Mouse (Mus musculus): Measurements from ENCODE around the gene Nppc.

The Nppc gene

GRCm38 (mm10) chr1:86657071-86657470, 13.3 kb downstream of the Nppc start:
- in situ Hi-C loops (cut with MboI, MseI), result loop anchor here in 1 of 2 experiments (25.0 kb wide), 1 partner anchor 1680 kb away; no protein-coding TSS in a partner anchor

DNA sequence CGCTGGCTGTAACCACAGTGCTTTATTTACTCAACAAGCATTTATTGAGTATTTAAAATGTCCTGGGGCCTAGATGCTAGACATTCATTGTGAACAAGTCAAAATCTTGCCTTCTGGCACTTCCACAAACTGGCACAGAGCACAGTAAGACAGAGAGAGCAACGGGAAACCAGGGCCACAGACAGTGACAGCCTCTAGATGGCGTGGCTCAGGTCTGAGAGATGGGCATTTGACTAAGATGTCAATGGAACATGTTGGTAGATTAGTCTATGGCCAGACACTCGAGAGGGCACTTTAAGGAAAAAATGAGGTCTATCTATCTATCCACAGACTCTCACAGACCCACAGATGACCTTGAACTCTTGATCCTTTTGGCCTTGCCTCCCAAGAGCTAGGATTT, 17.7 kb downstream of the Nppc start:
- in situ Hi-C loops (cut with MboI, MseI), result loop anchor here in 1 of 2 experiments (25.0 kb wide), 1 partner anchor 1685 kb away; no protein-coding TSS in a partner anchor

GRCm38 (mm10) chr1:86650272-86650671, 20.1 kb downstream of the Nppc start:
- in situ Hi-C loops (cut with MboI, MseI), result loop anchor here in 1 of 2 experiments (25.0 kb wide), 1 partner anchor 1687 kb away; no protein-coding TSS in a partner anchor

DNA sequence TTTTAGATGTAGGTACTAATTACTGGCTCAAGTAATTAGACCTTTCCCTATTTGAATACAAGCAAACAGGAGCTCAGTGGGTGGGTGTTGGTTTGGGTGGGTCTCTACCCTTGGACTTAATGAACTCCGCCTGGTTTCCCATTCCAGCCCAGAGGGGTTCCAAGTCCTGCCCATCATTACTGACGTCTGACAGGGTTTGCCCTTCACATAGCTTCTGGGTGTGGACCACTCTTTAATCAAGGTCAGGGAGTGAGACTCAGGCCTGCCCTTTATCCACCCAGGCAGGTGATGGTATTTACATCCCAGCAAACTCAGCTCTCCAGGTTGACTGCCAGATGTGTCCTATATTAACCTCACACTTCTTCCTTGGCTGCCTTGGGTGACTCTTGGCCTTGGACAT, 22.9 kb downstream of the Nppc start:
- in situ Hi-C loops (cut with MboI, MseI), result no loop called here

- in situ Hi-C loops (cut with MboI, MseI), result no loop called here
Measured at GRCm38 (mm10) chr1:86643101-86643809, 27.1 kb downstream of the Nppc start.

GRCm38 (mm10) chr1:86634751-86635359, 35.5 kb downstream of the Nppc start:
- in situ Hi-C loops (cut with MboI, MseI), result no loop called here

DNA sequence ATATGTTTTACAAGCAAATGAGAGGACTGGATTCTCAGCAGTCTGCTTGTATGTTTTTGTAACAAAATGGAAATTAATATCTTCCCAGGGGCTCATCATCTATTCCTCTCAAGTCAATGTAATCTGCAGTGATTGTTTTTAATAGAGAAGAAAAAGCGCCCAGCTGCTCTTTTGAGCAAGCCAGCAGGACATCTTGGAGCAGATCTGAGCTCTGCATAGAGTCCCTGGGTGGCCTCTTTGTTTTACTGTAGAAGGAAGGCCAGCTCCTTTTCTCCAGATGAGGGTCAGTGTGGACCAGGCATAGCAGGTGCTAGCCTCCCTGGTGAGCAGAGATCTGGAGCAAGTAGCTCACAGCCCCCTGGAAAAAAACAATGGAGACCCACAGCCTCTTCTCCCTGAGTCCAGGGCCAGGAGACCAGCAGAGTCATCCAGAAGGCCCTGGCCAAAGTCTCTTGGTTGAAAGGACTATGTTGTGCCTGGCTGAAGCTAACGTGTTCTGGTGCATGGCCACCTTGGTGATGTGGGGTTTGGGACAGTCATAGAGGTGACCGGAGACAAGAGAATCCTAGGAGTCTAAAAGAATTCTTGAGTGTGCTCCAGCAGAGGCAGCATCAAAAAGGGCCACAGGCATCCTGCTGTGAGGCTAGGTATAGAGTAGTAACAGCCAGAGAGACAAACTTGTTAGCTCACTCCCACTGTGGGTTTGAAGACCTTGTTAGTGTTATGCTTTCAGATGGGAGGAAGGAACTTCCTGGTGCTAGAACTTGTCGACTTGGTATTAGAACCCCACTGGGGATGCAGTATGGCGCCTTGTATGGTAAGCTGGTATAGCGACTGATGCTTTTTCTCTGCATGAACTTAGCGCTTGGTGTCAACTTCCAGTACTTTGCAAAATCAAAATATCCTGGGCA, 36.3 kb downstream of the Nppc start:
- in situ Hi-C loops (cut with MboI, MseI), result no loop called here

DNA sequence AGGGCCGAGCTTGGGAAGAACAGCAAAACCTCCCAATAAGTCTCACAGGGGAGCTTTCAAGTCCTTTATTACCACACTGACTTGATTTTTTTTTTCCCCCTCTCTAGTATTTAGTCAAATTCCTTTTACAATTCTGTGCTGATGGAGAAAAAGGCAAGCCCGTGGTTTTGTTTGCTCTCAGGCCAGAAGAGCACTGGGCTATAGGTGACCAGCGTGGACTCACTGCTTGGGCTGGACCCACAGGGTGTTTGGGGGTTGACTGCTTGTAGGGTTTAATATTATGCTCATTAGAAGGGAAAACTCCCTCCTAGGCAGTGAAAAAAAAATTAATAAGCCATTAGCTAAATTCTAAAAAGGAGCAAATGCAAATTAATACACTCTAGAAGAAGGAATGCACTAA, 36.9 kb downstream of the Nppc start:
- in situ Hi-C loops (cut with MboI, MseI), result no loop called here

DNA sequence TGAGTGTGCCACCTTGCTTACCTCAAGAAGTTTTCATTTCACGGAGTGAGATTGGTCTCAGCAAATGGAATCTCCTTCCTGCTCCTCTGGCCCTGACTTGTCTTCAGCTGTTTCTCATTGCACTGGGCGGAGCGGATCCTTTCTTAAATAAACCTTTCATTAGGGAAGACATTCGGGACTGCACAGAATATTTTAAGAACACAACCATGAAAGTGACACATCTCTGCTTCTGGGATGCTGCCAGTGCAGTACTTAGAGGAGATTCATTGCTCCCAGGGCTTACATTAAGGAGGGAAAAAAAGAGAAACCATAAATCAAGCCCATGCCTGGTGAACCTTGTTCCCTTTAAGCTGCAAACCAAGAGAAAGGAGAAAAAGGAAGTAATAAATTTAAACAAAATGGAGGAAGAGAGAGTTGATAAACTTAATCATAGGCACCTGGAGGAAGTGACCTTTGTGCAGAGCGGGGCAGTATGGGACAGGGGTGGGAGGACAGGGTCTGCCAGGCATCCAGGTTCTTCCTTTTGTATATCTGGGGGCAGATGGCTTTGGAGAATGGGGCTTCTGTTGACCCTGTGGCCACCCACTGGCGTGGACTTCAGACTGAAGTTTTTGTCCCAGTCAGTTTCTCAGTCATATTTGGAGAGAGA, 37.5 kb downstream of the Nppc start:
- in situ Hi-C loops (cut with MboI, MseI), result no loop called here

DNA sequence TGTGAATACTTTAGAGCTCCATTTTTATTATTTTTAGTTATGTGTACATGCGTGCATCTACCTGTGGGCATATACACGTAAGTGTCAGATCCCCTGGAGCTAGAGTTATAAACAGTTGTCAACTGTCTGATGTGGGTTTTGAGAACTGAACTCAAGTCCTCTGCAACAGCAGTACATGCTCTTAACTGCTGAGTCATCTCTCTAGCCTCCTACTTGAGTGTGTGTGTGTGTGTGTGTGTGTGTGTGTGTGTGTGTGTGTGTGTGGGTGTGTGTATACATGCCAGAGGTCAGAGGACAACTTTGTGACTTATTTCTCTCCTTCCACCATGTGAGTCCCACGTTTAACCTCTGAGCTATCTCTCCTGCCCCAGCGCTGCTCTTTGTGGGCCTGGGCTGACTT, 39.8 kb downstream of the Nppc start:
- in situ Hi-C loops (cut with MboI, MseI), result no loop called here

- in situ Hi-C loops (cut with MboI, MseI), result no loop called here
Measured at GRCm38 (mm10) chr1:86629936-86630335, 40.4 kb downstream of the Nppc start.

- in situ Hi-C loops (cut with MboI, MseI), result no loop called here
Measured at GRCm38 (mm10) chr1:86628270-86628669, 42.1 kb downstream of the Nppc start.

DNA sequence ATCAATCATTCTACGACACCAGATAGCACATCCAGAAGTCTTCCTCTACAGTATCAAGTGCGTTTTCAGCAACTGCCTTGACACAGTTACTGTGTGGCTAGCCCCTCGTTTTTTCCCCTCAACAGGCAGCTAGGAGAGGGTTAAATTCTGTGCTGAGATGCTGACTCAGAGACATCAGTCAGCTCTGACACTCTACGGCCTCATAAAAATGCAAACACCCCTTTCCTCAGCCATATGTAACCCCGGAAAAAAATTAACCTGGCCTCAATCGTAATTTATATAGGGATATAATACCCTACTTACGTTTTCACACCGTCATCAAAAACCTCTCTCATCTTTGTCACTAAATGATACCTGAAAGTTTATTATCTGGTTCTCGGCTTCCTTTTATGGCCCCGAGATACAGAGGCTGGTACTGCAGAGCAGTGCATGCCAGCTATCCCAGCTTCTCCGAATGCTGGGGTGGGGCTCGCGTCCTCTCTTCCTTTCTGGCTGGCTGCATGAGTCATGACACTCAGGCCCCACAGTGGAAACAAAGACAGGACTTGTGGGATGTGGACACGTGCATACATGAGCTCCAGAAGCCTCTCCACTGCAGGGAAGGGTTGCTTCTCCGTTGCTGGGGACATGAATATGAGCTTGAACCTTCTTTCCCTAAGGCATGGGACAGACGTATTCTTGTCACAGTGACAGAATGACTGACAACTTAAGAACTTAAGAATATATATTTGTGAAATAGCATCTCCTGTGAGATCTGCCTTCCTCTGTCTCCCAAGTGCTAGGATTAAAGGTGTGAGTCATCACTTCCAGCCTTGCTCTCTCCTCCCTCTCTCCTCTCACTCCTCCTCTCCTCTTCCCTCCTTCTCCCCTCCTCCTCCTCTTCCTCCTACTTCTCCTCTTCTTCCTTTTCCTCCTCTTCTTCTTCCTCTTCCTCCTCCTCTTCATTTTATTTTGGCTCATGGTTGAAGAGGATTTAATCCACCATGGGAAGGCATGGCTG, 47.1 kb downstream of the Nppc start:
- in situ Hi-C loops (cut with MboI, MseI), result no loop called here

GRCm38 (mm10) chr1:86622296-86622695, 48.1 kb downstream of the Nppc start:
- in situ Hi-C loops (cut with MboI, MseI), result no loop called here

DNA sequence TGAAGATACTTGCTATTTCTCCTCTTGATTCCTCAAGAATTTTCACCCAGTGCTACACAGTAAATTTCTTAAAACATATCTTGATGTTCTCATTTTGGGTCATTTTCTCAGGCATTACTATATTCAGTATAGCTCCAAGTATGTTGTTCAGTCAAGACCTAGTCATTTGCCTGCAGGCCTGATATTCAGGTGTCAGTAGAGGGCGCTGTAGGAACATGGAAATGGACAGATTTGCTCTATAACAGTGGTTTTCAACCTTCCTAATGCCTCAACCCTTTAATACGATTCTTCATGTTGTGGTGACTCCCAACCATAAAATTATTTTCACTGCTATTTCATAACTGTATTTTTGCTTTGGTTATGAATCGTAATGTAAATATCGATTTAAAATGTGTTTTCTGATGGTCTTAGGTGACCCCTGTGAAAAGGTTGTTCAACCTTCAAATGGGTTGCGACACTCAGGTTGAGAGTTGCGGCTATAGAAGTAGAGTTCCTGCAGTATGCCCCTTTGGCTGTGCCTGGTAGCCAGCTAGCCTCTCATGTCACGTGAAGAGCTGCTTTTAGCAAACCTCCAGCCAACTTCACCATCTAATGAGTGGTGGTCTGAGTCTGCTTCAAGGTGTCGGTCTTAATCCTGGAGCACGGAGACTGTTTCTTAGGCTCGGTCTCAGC, 51.8 kb downstream of the Nppc start:
- in situ Hi-C loops (cut with MboI, MseI), result loop anchor here in 1 of 2 experiments (5.0 to 10.0 kb wide), 2 partner anchors 424 to 1476 kb away; partner anchors contain the start of gene Ugt1a7c

Data from T-helper 17 cell (primary cell).